Mouse (Mus musculus) spleen, adult 10 weeks (tissue): ENCODE results near the gene Il1rap. TPM values are rescaled to one million over a fixed set of nuclear protein-coding genes. Genes with fewer than 3 reads are reported as not detected.

ENCODE experiments used
- polyA plus RNA-seq: library from polyadenylated mRNA; stranded (reverse); fragments of 350-450 nt; fragmentation: Illumina TruSeq; extraction: RNeasy Lipid Tissue Mini Kit (QIAGEN cat#74804); gene quantifications from one replicate; pipeline ENCODE4 v1.2.3, GENCODE M21; 2015; ENCODE audit warnings: low replicate concordance; ENCODE audit not compliant: insufficient read depth

The Il1rap gene
- polyA plus RNA-seq = 8.6 TPM

GRCm38 (mm10) chr16:26581048-26581912, at the start of gene Il1rap:
TSS of gene Il1rap (plus strand) at chr16:26581704.

Other genes with a start within 250 kb of the Il1rap start
- 1.1 TPM for gene Cldn1, start 209.9 kb upstream of the Il1rap start, polyA plus RNA-seq
- gene Cldn16, start 118.6 kb upstream of the Il1rap start, polyA plus RNA-seq = not detected
- not detected for gene Tmem207, start 54.9 kb upstream of the Il1rap start, polyA plus RNA-seq